In the genomic region with DNA sequence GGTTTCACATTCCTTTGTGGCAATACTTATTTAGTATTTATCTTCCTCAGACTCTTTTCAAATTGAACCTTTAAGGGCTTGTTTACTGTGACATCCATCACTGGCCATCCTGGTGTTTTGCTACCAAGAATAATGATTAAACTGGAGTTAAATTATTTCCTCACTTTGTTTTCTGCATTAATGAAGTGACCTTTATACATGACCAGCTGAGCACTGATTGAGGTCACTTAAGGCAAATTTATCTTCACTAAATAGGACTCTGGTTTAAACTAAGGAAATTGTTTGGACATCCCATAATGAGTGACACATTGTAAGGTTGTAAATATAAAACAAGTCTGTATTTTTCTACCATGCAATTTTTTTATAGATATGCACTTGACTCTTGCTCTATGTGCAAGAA, we compare ENCODE assay signal across 30 mouse cellular contexts.
"Had no signal": no experiment of that assay in that cellular context is flagged by ENCODE, and none has a peak within 500 bp of the region (broad histone marks: within the 10 kb centered on the region; RNA-seq: fewer than 3 reads in every experiment).

No protein-coding gene starts in this region.

- H3K27ac ChIP-seq: heart, embryonic 10.5 days; heart, embryonic 13.5 days; heart, embryonic 15.5 days; hindbrain, embryonic 10.5 days; hindbrain, embryonic 12.5 days; hindbrain, embryonic 13.5 days; hindbrain, embryonic 14.5 days; hindbrain, embryonic 15.5 days; hindbrain, postnatal 0 days; intestine, embryonic 15.5 days; kidney, postnatal 0 days; layer of hippocampus, adult 2 months; left cerebral cortex, adult 2 months had no signal

- H3K27me3 ChIP-seq: heart, embryonic 12.5 days; heart, embryonic 13.5 days; heart, embryonic 15.5 days; hindbrain, embryonic 12.5 days; hindbrain, embryonic 13.5 days; hindbrain, embryonic 15.5 days; intestine, embryonic 15.5 days had no signal

- H3K4me1 ChIP-seq: heart, embryonic 10.5 days; heart, embryonic 12.5 days; heart, embryonic 13.5 days; heart, embryonic 15.5 days; hindbrain, embryonic 10.5 days; hindbrain, embryonic 12.5 days; hindbrain, embryonic 13.5 days; hindbrain, embryonic 15.5 days; intestine, embryonic 15.5 days had no signal

- ATAC-seq: hindbrain, embryonic 16.5 days; hindbrain, postnatal 0 days; inflammation-experienced regulatory T-cells, adult 6 months; intestine, embryonic 15.5 days; intestine, embryonic 16.5 days; intestine, postnatal 0 days had no signal

- DNase-seq: heart, postnatal 10 days; heart, postnatal 14 days; heart, postnatal 36 days; heart, postnatal 4 days; kidney, adult 11 months; kidney, adult 18-20 months; kidney, postnatal 10 days; kidney, postnatal 25 days; kidney, postnatal 4 days; layer of hippocampus, adult 9-11 months; layer of hippocampus, postnatal 36 days had no signal

- H3K36me3 ChIP-seq: heart, embryonic 10.5 days; heart, embryonic 12.5 days; heart, embryonic 13.5 days; heart, embryonic 15.5 days; hindbrain, embryonic 10.5 days; hindbrain, embryonic 12.5 days; hindbrain, embryonic 13.5 days; hindbrain, embryonic 15.5 days; intestine, embryonic 15.5 days had no signal

- H3K9ac ChIP-seq: heart, embryonic 12.5 days; heart, embryonic 13.5 days; heart, embryonic 15.5 days; hindbrain, embryonic 12.5 days; hindbrain, embryonic 13.5 days; hindbrain, embryonic 14.5 days; hindbrain, embryonic 15.5 days; intestine, embryonic 15.5 days had no signal

- H3K4me3 ChIP-seq: heart, embryonic 10.5 days; heart, embryonic 12.5 days; heart, embryonic 13.5 days; heart, embryonic 15.5 days; hindbrain, embryonic 10.5 days; hindbrain, embryonic 12.5 days; hindbrain, embryonic 13.5 days; hindbrain, embryonic 15.5 days; intestine, embryonic 15.5 days; layer of hippocampus, adult 2 months; left cerebral cortex, adult 2 months had no signal

- H3K4me2 ChIP-seq: heart, embryonic 11.5 days; heart, embryonic 12.5 days; heart, embryonic 13.5 days; heart, embryonic 15.5 days; hindbrain, embryonic 12.5 days; hindbrain, embryonic 13.5 days; hindbrain, embryonic 14.5 days; hindbrain, embryonic 15.5 days; intestine, embryonic 15.5 days had no signal

- H3K9me3 ChIP-seq: heart, embryonic 10.5 days; heart, embryonic 12.5 days; heart, embryonic 13.5 days; heart, embryonic 15.5 days; hindbrain, embryonic 10.5 days; hindbrain, embryonic 12.5 days; hindbrain, embryonic 13.5 days; hindbrain, embryonic 15.5 days; intestine, embryonic 15.5 days had no signal
